Mouse (Mus musculus) liver, embryonic 12.5 days (tissue): ENCODE results near the gene Zdhhc22. TPM values are rescaled to one million over a fixed set of nuclear protein-coding genes. Genes with fewer than 3 reads are reported as not detected.

Experiments used
- ATAC-seq: fragments of 200-750 bp; cut with Nextera tagmentation; 2 replicates; pipeline ENCODE4 v1.8.0; 2017; ENCODE audit warnings: moderate number of reproducible peaks, mild to moderate bottlenecking, moderate library complexity
- H3K27ac ChIP-seq: fragments of 300-500 bp; sonication (generic); 2 replicates; pipeline ENCODE4 v1.5.1; 2016; ENCODE audit warnings: mild to moderate bottlenecking
- H3K27me3 ChIP-seq: fragments of 300-500 bp; sonication (generic); replicated peaks from 2 replicates; pipeline ENCODE4 v1.6.1; 2016; ENCODE audit warnings: mild to moderate bottlenecking, moderate library complexity
- H3K36me3 ChIP-seq: fragments of 300-500 bp; sonication (generic); 2 replicates; pipeline ENCODE4 v1.6.1; 2016; ENCODE audit warnings: mild to moderate bottlenecking, moderate library complexity
- H3K4me1 ChIP-seq: fragments of 300-500 bp; sonication (generic); 2 replicates; pipeline ENCODE4 v1.6.1; 2016
- H3K4me2 ChIP-seq: fragments of 300-500 bp; sonication (generic); 2 replicates; pipeline ENCODE4 v1.6.1; 2016; ENCODE audit warnings: mild to moderate bottlenecking, moderate library complexity
- H3K4me3 ChIP-seq: fragments of 300-500 bp; sonication (generic); 2 replicates; pipeline ENCODE4 v1.5.1; 2016; ENCODE audit warnings: mild to moderate bottlenecking, moderate library complexity
- H3K9ac ChIP-seq: fragments of 300-500 bp; sonication (generic); 2 replicates; pipeline ENCODE4 v1.6.1; 2016; ENCODE audit warnings: mild to moderate bottlenecking, moderate library complexity
- H3K9me3 ChIP-seq: fragments of 300-500 bp; sonication (generic); replicated peaks from 2 replicates; pipeline ENCODE4 v1.6.1; 2016; ENCODE audit warnings: mild to moderate bottlenecking, moderate library complexity
- WGBS: fragments of 180-500 bp; shearing (Covaris S2); methylation state at CpG from one replicate; pipeline ENCODE4 v1.1.7; 2016; ENCODE audit not compliant: insufficient replicate concordance; 5-methylcytosine and 5-hydroxymethylcytosine counted together
- polyA plus RNA-seq: library from polyadenylated mRNA; unstranded; fragments of >200 nt; fragmentation: Nextera tagmentation; extraction: Ambion mirVana; gene quantifications from 2 replicates; pipeline ENCODE4 v1.2.1, GENCODE M21; 2016

Gene Zdhhc22
- polyA plus RNA-seq, 1 experiment from 2014 or later, result not detected

- peaks cover 94% of the 10 kb centered on the region for H3K36me3 ChIP-seq
- no peak for ATAC-seq
- H3K4me3 ChIP-seq, result no peak overlapping the region
- H3K9ac ChIP-seq, result no peak overlapping the region
- no peak overlapping the region for H3K27ac ChIP-seq
- H3K9me3 ChIP-seq, result no peaks in the 10 kb centered on the region
- H3K27me3 ChIP-seq, result no peaks in the 10 kb centered on the region
- WGBS, result 82% methylated on average over 5 of the region's 5 CpGs
- no peaks in the 10 kb centered on the region for H3K4me1 ChIP-seq
- no peak overlapping the region for H3K4me2 ChIP-seq
Measured at GRCm38 (mm10) chr12:86958558-86958957, 31.7 kb downstream of the Zdhhc22 start.

- no peaks in the 10 kb centered on the region for H3K9me3 ChIP-seq
- no peak overlapping the region for H3K4me3 ChIP-seq
- H3K4me2 ChIP-seq, result no peak overlapping the region
- peaks cover 4% of the 10 kb centered on the region for H3K4me1 ChIP-seq
- no peak overlapping the region for H3K27ac ChIP-seq
- no peaks in the 10 kb centered on the region for H3K27me3 ChIP-seq
- ATAC-seq, result no peak
- H3K36me3 ChIP-seq, result peaks cover 85% of the 10 kb centered on the region
- no peak overlapping the region for H3K9ac ChIP-seq
- 88% methylated on average over 2 of the region's 2 CpGs for WGBS
Measured at GRCm38 (mm10) chr12:86955894-86956293, 34.3 kb downstream of the Zdhhc22 start.

- Histone ChIP-seq H3K9me3 (no peaks in the 10 kb centered on the region), H3K27me3 (no peaks in the 10 kb centered on the region), H3K9ac (no peak overlapping the region), H3K4me2 (no peak overlapping the region), H3K27ac (no peak overlapping the region), H3K4me3 (no peak overlapping the region), H3K36me3 (peaks cover 51% of the 10 kb centered on the region), H3K4me1 (peaks cover 36% of the 10 kb centered on the region)
- no peak for ATAC-seq
- WGBS, result 84% methylated on average over 10 of the region's 10 CpGs
Measured at GRCm38 (mm10) chr12:86952331-86952850, 37.8 kb downstream of the Zdhhc22 start.

- Histone ChIP-seq H3K36me3 (peaks cover 39% of the 10 kb centered on the region), H3K27ac (no peak overlapping the region)
- no peak for ATAC-seq
Measured at GRCm38 (mm10) chr12:86950961-86951360, 39.3 kb downstream of the Zdhhc22 start.

GRCm38 (mm10) chr12:86950161-86950960 lies 39.9 kb downstream of the Zdhhc22 start:
- H3K9ac ChIP-seq, result peak overlapping the region; percentile 31; the same call in 1 of the 2 replicates
- peak overlapping the region; percentile 31 for H3K4me2 ChIP-seq
- H3K27ac ChIP-seq, result 0 out of 2 replicates have a peak overlapping the region, but pooled peaks have one; percentile 3
- peaks cover 33% of the 10 kb centered on the region for H3K36me3 ChIP-seq
- WGBS, result 65% methylated on average over 16 of the region's 16 CpGs
- ATAC-seq, result no peak
- H3K4me1 ChIP-seq, result peaks cover 43% of the 10 kb centered on the region
- H3K27me3 ChIP-seq, result no peaks in the 10 kb centered on the region
- H3K4me3 ChIP-seq, result no peak overlapping the region
- no peaks in the 10 kb centered on the region for H3K9me3 ChIP-seq

More at GRCm38 (mm10) chr12:86950961-86951360, 39.3 kb downstream of the Zdhhc22 start:
- peaks cover 38% of the 10 kb centered on the region for H3K4me1 ChIP-seq
- H3K4me2 ChIP-seq, result 0 out of 2 replicates have a peak overlapping the region, but pooled peaks have one; percentile 31
- no peak overlapping the region for H3K4me3 ChIP-seq
- 86% methylated on average over 3 of the region's 3 CpGs for WGBS
- H3K9me3 ChIP-seq, result no peaks in the 10 kb centered on the region
- no peaks in the 10 kb centered on the region for H3K27me3 ChIP-seq
- H3K9ac ChIP-seq, result no peak overlapping the region

- no peaks in the 10 kb centered on the region for H3K9me3 ChIP-seq
- peaks cover 47% of the 10 kb centered on the region for H3K4me1 ChIP-seq
- H3K27me3 ChIP-seq, result no peaks in the 10 kb centered on the region
- ATAC-seq, result no peak
- 0 out of 2 replicates have a peak overlapping the region, but pooled peaks have one; percentile 27 for H3K9ac ChIP-seq
- H3K36me3 ChIP-seq, result peaks cover 26% of the 10 kb centered on the region
- H3K27ac ChIP-seq, result 0 out of 2 replicates have a peak overlapping the region, but pooled peaks have one; percentile 0
- H3K4me2 ChIP-seq, result peak overlapping the region; percentile 31
- 77% methylated on average over 9 of the region's 9 CpGs for WGBS
- H3K4me3 ChIP-seq, result no peak overlapping the region
Measured at GRCm38 (mm10) chr12:86949501-86949900, 40.7 kb downstream of the Zdhhc22 start.

GRCm38 (mm10) chr12:86948627-86949026 lies 41.6 kb downstream of the Zdhhc22 start:
- H3K9me3 ChIP-seq, result no peaks in the 10 kb centered on the region
- no peak for ATAC-seq
- peak overlapping the region; percentile 92 for H3K4me2 ChIP-seq
- WGBS, result 64% methylated on average over 6 of the region's 6 CpGs
- peak overlapping the region; percentile 90 for H3K9ac ChIP-seq
- H3K27me3 ChIP-seq, result 0 out of 2 replicates have a peak, but pooled peaks cover 5% of the 10 kb centered on the region
- peaks cover 47% of the 10 kb centered on the region for H3K4me1 ChIP-seq
- H3K4me3 ChIP-seq, result peak overlapping the region; percentile 83
- peaks cover 18% of the 10 kb centered on the region for H3K36me3 ChIP-seq
- no peak overlapping the region for H3K27ac ChIP-seq

GRCm38 (mm10) chr12:86947681-86948401 lies 42.4 kb downstream of the Zdhhc22 start:
- Histone ChIP-seq H3K36me3 (peaks cover 10% of the 10 kb centered on the region), H3K4me3 (peak overlapping the region; percentile 83), H3K27ac (peak overlapping the region; percentile 99), H3K9ac (peak overlapping the region; percentile 90), H3K27me3 (0 out of 2 replicates have a peak, but pooled peaks cover 5% of the 10 kb centered on the region), H3K4me2 (peak overlapping the region; percentile 92), H3K9me3 (no peaks in the 10 kb centered on the region), H3K4me1 (peaks cover 47% of the 10 kb centered on the region)
- peak; percentile 23 for ATAC-seq
- 14% methylated on average over 26 of the region's 26 CpGs for WGBS

- Histone ChIP-seq H3K9me3 (no peaks in the 10 kb centered on the region), H3K4me1 (peaks cover 47% of the 10 kb centered on the region), H3K4me3 (peak within 1 kb of the TSS; percentile 83), H3K4me2 (peak within 1 kb of the TSS; percentile 92), H3K36me3 (0 out of 2 replicates have a peak, but pooled peaks cover 3% of the 10 kb centered on the region), H3K9ac (peak within 1 kb of the TSS; percentile 90), H3K27me3 (peaks cover 11% of the 10 kb centered on the region; the same call in 1 of the 2 replicates), H3K27ac (peak within 1 kb of the TSS; percentile 99)
- under 1% methylated on average over 63 of the region's 64 CpGs for WGBS
- ATAC-seq, result peak; percentile 99
Measured at GRCm38 (mm10) chr12:86946862-86947574, 43.2 kb downstream of the Zdhhc22 start, which contains the start of gene Cipc. Gene Cipc, plus strand, starts transcription at chr12:86947043.

- WGBS, result 1% methylated on average over 17 of the region's 17 CpGs
- Histone ChIP-seq H3K4me1 (peaks cover 47% of the 10 kb centered on the region), H3K27ac (peak overlapping the region; percentile 99), H3K9me3 (no peaks in the 10 kb centered on the region), H3K4me2 (peak overlapping the region; percentile 92), H3K4me3 (peak overlapping the region; percentile 83), H3K36me3 (no peaks in the 10 kb centered on the region), H3K27me3 (peaks cover 15% of the 10 kb centered on the region; the same call in 1 of the 2 replicates), H3K9ac (peak overlapping the region; percentile 90)
- no peak for ATAC-seq
Measured at GRCm38 (mm10) chr12:86946301-86946781, 43.9 kb downstream of the Zdhhc22 start.

GRCm38 (mm10) chr12:86945126-86945525 lies 45.1 kb downstream of the Zdhhc22 start:
- no peaks in the 10 kb centered on the region for H3K36me3 ChIP-seq
- peaks cover 15% of the 10 kb centered on the region; the same call in 1 of the 2 replicates for H3K27me3 ChIP-seq
- WGBS, result 14% methylated on average over 4 of the region's 4 CpGs
- no peak for ATAC-seq
- H3K4me3 ChIP-seq, result no peak overlapping the region
- no peak overlapping the region for H3K4me2 ChIP-seq
- no peaks in the 10 kb centered on the region for H3K9me3 ChIP-seq
- peaks cover 35% of the 10 kb centered on the region for H3K4me1 ChIP-seq
- no peak overlapping the region for H3K27ac ChIP-seq
- no peak overlapping the region for H3K9ac ChIP-seq
